ENCODE assay signal across 7 mouse cellular contexts in the genomic region with DNA sequence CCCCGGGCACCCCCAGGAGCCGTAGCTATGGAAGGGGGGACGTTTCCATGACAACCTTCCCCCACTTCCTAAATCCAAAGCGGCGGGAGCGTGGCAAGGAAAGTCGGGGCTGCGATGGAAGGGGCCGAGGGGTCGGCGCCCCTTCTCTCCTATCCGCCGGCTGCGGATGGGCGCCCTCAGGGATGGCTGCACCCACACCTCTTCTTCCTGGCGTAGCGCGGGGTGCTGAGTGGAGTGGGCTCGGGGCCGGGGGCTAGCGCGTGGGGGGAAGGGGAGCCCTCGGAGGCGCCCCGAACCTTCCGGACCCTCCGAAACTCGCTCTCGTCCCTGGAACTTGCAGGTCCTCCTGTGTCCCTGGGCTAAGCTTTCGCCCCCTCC. TPM values are rescaled to one million over a fixed set of nuclear protein-coding genes. Genes with fewer than 3 reads are reported as not detected.
DNase-seq lines count a peak whose midpoint lies in the region; ATAC-seq and TF ChIP-seq lines count a peak whose summit lies in the region.

No protein-coding gene starts in this region.

- peak overlapping the region; percentile 45 for H3K27ac ChIP-seq in liver, adult 2 months (replicated peaks; ENCODE audit: insufficient read depth, low read depth, low read length)
- peak overlapping the region; percentile 64 for H3K27ac ChIP-seq in embryonic facial prominence, embryonic 13.5 days
- peak overlapping the region; percentile 89 for H3K27ac ChIP-seq in hindbrain, embryonic 15.5 days (replicated peaks)
- H3K27ac ChIP-seq in midbrain, embryonic 16.5 days (ENCODE audit: low read length): peak overlapping the region; percentile 95

- TF ChIP-seq CTCF in liver, adult 2 months (IDR thresholded peaks at IDR 0.05; ENCODE audit: low read depth, low read length): no peak

- no peak for DNase-seq in liver, adult 2 months (ENCODE audit: extremely low read depth, low read depth, low spot score)
- no peak for DNase-seq in liver
- no peak for DNase-seq in yolk sac, embryonic 10.5 days (ENCODE audit: low spot score)
- no peak for DNase-seq in thymus, postnatal 14 days

- peak overlapping the region; percentile 85 for H3K9ac ChIP-seq in liver, adult 2 months (ENCODE audit: low read depth, low read length)
- H3K9ac ChIP-seq in embryonic facial prominence, embryonic 13.5 days: peak overlapping the region; percentile 84
- peak overlapping the region; percentile 83 for H3K9ac ChIP-seq in hindbrain, embryonic 15.5 days
- H3K9ac ChIP-seq in midbrain, embryonic 16.5 days (ENCODE audit: low read depth, low read length): peak overlapping the region; percentile 90

- 0 out of 2 replicates have a peak, but pooled peaks have one; percentile 48 for ATAC-seq in embryonic facial prominence, embryonic 13.5 days (ENCODE audit: insufficient number of reproducible peaks, insufficient read depth, low FRiP score, low TSS enrichment, low read depth)
- peak; percentile 39 for ATAC-seq in hindbrain, embryonic 15.5 days (ENCODE audit: low FRiP score, low read depth)
- peak; percentile 49 for ATAC-seq in midbrain, embryonic 16.5 days

- H3K27me3 ChIP-seq in liver, adult 2 months (ENCODE audit: control insufficient read depth, insufficient read depth, low read length): no peaks in the 10 kb centered on the region
- peaks cover 33% of the 10 kb centered on the region for H3K27me3 ChIP-seq in embryonic facial prominence, embryonic 13.5 days
- peaks cover 7% of the 10 kb centered on the region; the same call in 1 of the 2 replicates for H3K27me3 ChIP-seq in hindbrain, embryonic 15.5 days
- no peaks in the 10 kb centered on the region for H3K27me3 ChIP-seq in midbrain, embryonic 16.5 days (ENCODE audit: control insufficient read depth, insufficient read depth, low read depth, low read length)

- no peaks in the 10 kb centered on the region for H3K36me3 ChIP-seq in liver, adult 2 months (ENCODE audit: control insufficient read depth, insufficient read depth, low read length)
- no peaks in the 10 kb centered on the region for H3K36me3 ChIP-seq in embryonic facial prominence, embryonic 13.5 days
- H3K36me3 ChIP-seq in hindbrain, embryonic 15.5 days: no peaks in the 10 kb centered on the region
- H3K36me3 ChIP-seq in midbrain, embryonic 16.5 days (ENCODE audit: control insufficient read depth, insufficient read depth, low read length): no peaks in the 10 kb centered on the region

- H3K79me2 ChIP-seq in liver, adult 2 months (ENCODE audit: control insufficient read depth, insufficient read depth, low read length): peaks cover 3% of the 10 kb centered on the region; the same call in 1 of the 2 replicates

- peaks cover 5% of the 10 kb centered on the region for H3K4me1 ChIP-seq in liver, adult 2 months (ENCODE audit: control insufficient read depth, insufficient read depth, low read length)
- peaks cover 27% of the 10 kb centered on the region for H3K4me1 ChIP-seq in embryonic facial prominence, embryonic 13.5 days
- peaks cover 22% of the 10 kb centered on the region for H3K4me1 ChIP-seq in hindbrain, embryonic 15.5 days (replicated peaks)
- H3K4me1 ChIP-seq in midbrain, embryonic 16.5 days (ENCODE audit: control insufficient read depth, insufficient read depth, low read length): peaks cover 26% of the 10 kb centered on the region

- WGBS in liver, adult 2 months: under 1% methylated on average over 27 of the region's 30 CpGs
- WGBS in embryonic facial prominence, embryonic 13.5 days: under 1% methylated on average over 30 of the region's 30 CpGs
- WGBS in hindbrain, embryonic 15.5 days: under 1% methylated on average over 23 of the region's 30 CpGs
- 1% methylated on average over 27 of the region's 30 CpGs for WGBS in midbrain, embryonic 16.5 days

- no peak for TF ChIP-seq POLR2A in liver, adult 2 months (IDR thresholded peaks at IDR 0.05; ENCODE audit: extremely low read depth, insufficient read depth, low read length)

- H3K4me3 ChIP-seq in liver, adult 2 months (ENCODE audit: insufficient read depth, low read depth, low read length): peak overlapping the region; percentile 73
- H3K4me3 ChIP-seq in embryonic facial prominence, embryonic 13.5 days: peak overlapping the region; percentile 73
- peak overlapping the region; percentile 81 for H3K4me3 ChIP-seq in hindbrain, embryonic 15.5 days
- peak overlapping the region; percentile 76 for H3K4me3 ChIP-seq in midbrain, embryonic 16.5 days (ENCODE audit: low read depth, low read length)

- no peaks in the 10 kb centered on the region for H3K9me3 ChIP-seq in embryonic facial prominence, embryonic 13.5 days
- H3K9me3 ChIP-seq in hindbrain, embryonic 15.5 days: no peaks in the 10 kb centered on the region
- no peaks in the 10 kb centered on the region for H3K9me3 ChIP-seq in midbrain, embryonic 16.5 days (replicated peaks; ENCODE audit: control insufficient read depth, low read length, poor library complexity, severe bottlenecking)

- H3K4me2 ChIP-seq in embryonic facial prominence, embryonic 13.5 days: peak overlapping the region; percentile 94
- H3K4me2 ChIP-seq in hindbrain, embryonic 15.5 days: peak overlapping the region; percentile 65
- peak overlapping the region; percentile 70 for H3K4me2 ChIP-seq in midbrain, embryonic 16.5 days (ENCODE audit: low read length)

RNA-seq across cellular contexts. Expression of gene Cadm1, which starts 0.6 kb away (rescaled TPM):
- total RNA-seq in liver, adult 2 months (2014; rRNA removed): 21.4 and 26.8 TPM in 2 replicates
- 12.5 and 14.8 TPM in 2 replicates for polyA plus RNA-seq in liver, adult 2 months (2012; rRNA removed)
- polyA plus RNA-seq in embryonic facial prominence, embryonic 13.5 days (2015; fragmentation: Nextera tagmentation; extraction: Ambion mirVana): 53.0 and 57.8 TPM in 2 replicates
- polyA plus RNA-seq in hindbrain, embryonic 15.5 days (2015; fragmentation: Nextera tagmentation; extraction: Ambion mirVana): 190 and 207 TPM in 2 replicates
- polyA plus RNA-seq in midbrain, embryonic 16.5 days (2015; fragmentation: Nextera tagmentation; extraction: Ambion mirVana): 332 and 364 TPM in 2 replicates

Comparison
In these comparisons a context has a peak if more than half of its experiments do, and no peak if none do; other contexts are left out.
1. H3K27ac ChIP-seq: peak in every context shown above with its lines; median percentile 95 in midbrain, embryonic 16.5 days; 89 in hindbrain, embryonic 15.5 days; 64 in embryonic facial prominence, embryonic 13.5 days; 45 in liver, adult 2 months.